Mouse (Mus musculus) lung, embryonic 16.5 days (tissue): ENCODE results near the gene Gramd1c. TPM values are rescaled to one million over a fixed set of nuclear protein-coding genes. Genes with fewer than 3 reads are reported as not detected.
A peak's percentile ranks its signal among the peaks of the same experiment; 100 is the strongest.

Experiments
- ATAC-seq: fragments of 200-750 bp; cut with Nextera tagmentation; 2 replicates; pipeline ENCODE4 v1.8.0; 2017; ENCODE audit warnings: low read depth, mild to moderate bottlenecking, moderate library complexity
- H3K27ac ChIP-seq: fragments of 300-500 bp; sonication (generic); 2 replicates; pipeline ENCODE4 v1.5.1; 2014; ENCODE audit warnings: mild to moderate bottlenecking, control low read depth, low read length
- H3K27me3 ChIP-seq: fragments of 300-500 bp; sonication (generic); 2 replicates; pipeline ENCODE4 v1.6.1; 2014; ENCODE audit warnings: low read depth, low read length, mixed read lengths; ENCODE audit not compliant: control insufficient read depth, insufficient read depth
- H3K36me3 ChIP-seq: fragments of 300-500 bp; sonication (generic); 2 replicates; pipeline ENCODE4 v1.6.1; 2014; ENCODE audit warnings: low read length; ENCODE audit not compliant: control insufficient read depth, insufficient read depth
- H3K4me1 ChIP-seq: fragments of 300-500 bp; sonication (generic); replicated peaks from 2 replicates; pipeline ENCODE4 v1.6.1; 2014; ENCODE audit warnings: low read length, mixed read lengths; ENCODE audit not compliant: control insufficient read depth, insufficient read depth
- H3K4me2 ChIP-seq: fragments of 300-500 bp; sonication (generic); 2 replicates; pipeline ENCODE4 v1.6.1; 2014; ENCODE audit warnings: low read depth, low read length, control low read depth
- H3K4me3 ChIP-seq: fragments of 300-500 bp; sonication (generic); 2 replicates; pipeline ENCODE4 v1.5.1; 2014; ENCODE audit warnings: mild to moderate bottlenecking, low read length, control low read depth
- H3K9ac ChIP-seq: fragments of 300-500 bp; sonication (generic); 2 replicates; pipeline ENCODE4 v1.6.1; 2014; ENCODE audit warnings: low read length, control low read depth
- H3K9me3 ChIP-seq: fragments of 300-500 bp; sonication (generic); 2 replicates; pipeline ENCODE4 v1.6.1; 2016; ENCODE audit warnings: low read length; ENCODE audit not compliant: control insufficient read depth
- WGBS: fragments of 180-500 bp; shearing (Covaris S2); extraction: QIAGEN DNeasy Blood & Tissue Kit; methylation state at CpG from one replicate; pipeline ENCODE4 v1.1.7; 2014; 5-methylcytosine and 5-hydroxymethylcytosine counted together
- polyA plus RNA-seq: library from polyadenylated mRNA; unstranded; fragments of >200 nt; fragmentation: Nextera tagmentation; extraction: Ambion mirVana; gene quantifications from 2 replicates; pipeline ENCODE4 v1.2.1, GENCODE M21; 2015

Gene Gramd1c
- 10.0 and 10.6 TPM in 2 replicates for polyA plus RNA-seq

GRCm38 (mm10) chr16:44063025-44063894 is at the start of gene Gramd1c:
Gene Gramd1c, minus strand, starts transcription at chr16:44063345.
- peak within 1 kb of the TSS; percentile 10; the same call in 1 of the 2 replicates for H3K27ac ChIP-seq
- no peaks in the 10 kb centered on the region for H3K27me3 ChIP-seq
- H3K4me1 ChIP-seq = no peaks in the 10 kb centered on the region; the same call in 1 of the 2 replicates
- ATAC-seq = peak; percentile 95
- no peaks in the 10 kb centered on the region for H3K9me3 ChIP-seq
- peak within 1 kb of the TSS; percentile 68 for H3K9ac ChIP-seq
- 5% methylated on average over 45 of the region's 45 CpGs for WGBS
- no peaks in the 10 kb centered on the region for H3K36me3 ChIP-seq
- peak within 1 kb of the TSS; percentile 57 for H3K4me3 ChIP-seq
- H3K4me2 ChIP-seq = peak within 1 kb of the TSS; percentile 64

GRCm38 (mm10) chr16:44109002-44109401 is 45.9 kb upstream of the Gramd1c start:
- H3K9me3 ChIP-seq = no peaks in the 10 kb centered on the region
- H3K4me2 ChIP-seq = no peak overlapping the region
- H3K27ac ChIP-seq = no peak overlapping the region
- no peak for ATAC-seq
- H3K36me3 ChIP-seq = peaks cover 41% of the 10 kb centered on the region
- H3K4me1 ChIP-seq = no peaks in the 10 kb centered on the region
- no peak overlapping the region for H3K9ac ChIP-seq
- H3K4me3 ChIP-seq = no peak overlapping the region
- WGBS = 67% methylated on average over 4 of the region's 4 CpGs
- H3K27me3 ChIP-seq = no peaks in the 10 kb centered on the region

- Histone ChIP-seq H3K4me1 (no peaks in the 10 kb centered on the region), H3K27ac (no peak overlapping the region), H3K4me2 (no peak overlapping the region), H3K27me3 (no peaks in the 10 kb centered on the region), H3K36me3 (peaks cover 59% of the 10 kb centered on the region), H3K4me3 (no peak overlapping the region), H3K9me3 (no peaks in the 10 kb centered on the region), H3K9ac (no peak overlapping the region)
- WGBS = 97% methylated on average over 2 of the region's 2 CpGs
- ATAC-seq = no peak
Observed at GRCm38 (mm10) chr16:44105211-44105610, 42.1 kb upstream of the Gramd1c start.

- H3K36me3 ChIP-seq = peaks cover 55% of the 10 kb centered on the region
- ATAC-seq = no peak
Observed at GRCm38 (mm10) chr16:44103806-44104766, 40.9 kb upstream of the Gramd1c start.

GRCm38 (mm10) chr16:44102925-44103324 is 39.8 kb upstream of the Gramd1c start:
- no peaks in the 10 kb centered on the region for H3K27me3 ChIP-seq
- H3K4me2 ChIP-seq = no peak overlapping the region
- no peak for ATAC-seq
- 93% methylated on average over 2 of the region's 2 CpGs for WGBS
- H3K27ac ChIP-seq = no peak overlapping the region
- no peak overlapping the region for H3K4me3 ChIP-seq
- no peak overlapping the region for H3K9ac ChIP-seq
- no peaks in the 10 kb centered on the region for H3K9me3 ChIP-seq
- H3K4me1 ChIP-seq = no peaks in the 10 kb centered on the region
- H3K36me3 ChIP-seq = peaks cover 57% of the 10 kb centered on the region

More at GRCm38 (mm10) chr16:44103806-44104766, 40.9 kb upstream of the Gramd1c start:
- Histone ChIP-seq H3K27ac (no peak overlapping the region), H3K4me1 (no peaks in the 10 kb centered on the region), H3K9me3 (no peaks in the 10 kb centered on the region), H3K27me3 (no peaks in the 10 kb centered on the region), H3K9ac (no peak overlapping the region), H3K4me2 (no peak overlapping the region), H3K4me3 (no peak overlapping the region)
- 89% methylated on average over 18 of the region's 18 CpGs for WGBS

- Histone ChIP-seq H3K9me3 (no peaks in the 10 kb centered on the region), H3K27ac (no peak overlapping the region), H3K4me1 (no peaks in the 10 kb centered on the region), H3K4me2 (no peak overlapping the region), H3K4me3 (no peak overlapping the region), H3K9ac (no peak overlapping the region), H3K36me3 (peaks cover 53% of the 10 kb centered on the region), H3K27me3 (no peaks in the 10 kb centered on the region)
- ATAC-seq = no peak
- WGBS = 82% methylated on average over 12 of the region's 12 CpGs
Observed at GRCm38 (mm10) chr16:44101181-44101710, 38.1 kb upstream of the Gramd1c start.

- Histone ChIP-seq H3K27ac (no peak overlapping the region), H3K4me1 (no peaks in the 10 kb centered on the region), H3K9me3 (no peaks in the 10 kb centered on the region), H3K9ac (no peak overlapping the region), H3K4me3 (no peak overlapping the region), H3K36me3 (peaks cover 59% of the 10 kb centered on the region), H3K4me2 (no peak overlapping the region), H3K27me3 (no peaks in the 10 kb centered on the region)
- ATAC-seq = no peak
- WGBS = 94% methylated on average over 7 of the region's 7 CpGs
Observed at GRCm38 (mm10) chr16:44099377-44099776, 36.2 kb upstream of the Gramd1c start.

- Histone ChIP-seq H3K27ac (no peak overlapping the region), H3K27me3 (no peaks in the 10 kb centered on the region), H3K9ac (no peak overlapping the region), H3K36me3 (peaks cover 21% of the 10 kb centered on the region), H3K4me1 (no peaks in the 10 kb centered on the region), H3K4me2 (no peak overlapping the region), H3K9me3 (no peaks in the 10 kb centered on the region), H3K4me3 (no peak overlapping the region)
- WGBS = 50% methylated on average over 2 of the region's 2 CpGs
- no peak for ATAC-seq
Observed at GRCm38 (mm10) chr16:44087650-44088049, 24.5 kb upstream of the Gramd1c start.

GRCm38 (mm10) chr16:44061341-44061740 is 1.8 kb downstream of the Gramd1c start:
- no peaks in the 10 kb centered on the region for H3K27me3 ChIP-seq
- H3K9me3 ChIP-seq = no peaks in the 10 kb centered on the region
- no peak overlapping the region for H3K27ac ChIP-seq
- ATAC-seq = no peak
- no peak overlapping the region for H3K4me3 ChIP-seq
- 90% methylated on average over 15 of the region's 15 CpGs for WGBS
- no peaks in the 10 kb centered on the region for H3K36me3 ChIP-seq
- H3K4me2 ChIP-seq = no peak overlapping the region
- no peaks in the 10 kb centered on the region for H3K4me1 ChIP-seq
- no peak overlapping the region for H3K9ac ChIP-seq
